Mouse (Mus musculus) ES-Bruce4 (cell line): ENCODE results near the gene Dpagt1. TPM values are rescaled to one million over a fixed set of nuclear protein-coding genes. Genes with fewer than 3 reads are reported as not detected.

Experiments
- H3K27ac ChIP-seq: 2 replicates; pipeline ENCODE4 v1.5.1; 2012; ENCODE audit warnings: low read length, inconsistent platforms; ENCODE audit not compliant: insufficient read depth
- H3K27me3 ChIP-seq: 2 replicates; pipeline ENCODE4 v1.6.1; 2012; ENCODE audit warnings: mild to moderate bottlenecking, low read length, inconsistent platforms; ENCODE audit not compliant: control insufficient read depth, poor library complexity, insufficient read depth, severe bottlenecking
- H3K36me3 ChIP-seq: 2 replicates; pipeline ENCODE4 v1.6.1; 2012; ENCODE audit warnings: inconsistent platforms, mild to moderate bottlenecking, low read length, moderate library complexity; ENCODE audit not compliant: control insufficient read depth, poor library complexity, insufficient read depth, severe bottlenecking
- H3K4me1 ChIP-seq: one replicate; pipeline ENCODE4 v1.8.1; 2011; ENCODE audit warnings: low read length; ENCODE audit not compliant: control insufficient read depth, insufficient read depth
- H3K4me3 ChIP-seq: 2 replicates; pipeline ENCODE4 v1.5.1; 2011; ENCODE audit warnings: low read depth, mild to moderate bottlenecking, low read length
- H3K9ac ChIP-seq: 2 replicates; pipeline ENCODE4 v1.6.1; 2012; ENCODE audit warnings: low read depth, mild to moderate bottlenecking, inconsistent platforms; ENCODE audit not compliant: poor library complexity, severe bottlenecking
- H3K9me3 ChIP-seq: replicated peaks from 2 replicates; pipeline ENCODE4 v1.6.1; 2012; ENCODE audit warnings: mild to moderate bottlenecking, low read length, inconsistent platforms; ENCODE audit not compliant: control insufficient read depth, poor library complexity, insufficient read depth, severe bottlenecking
- CTCF ChIP-seq: IDR thresholded peaks from one replicate; pipeline ENCODE4 v1.8.1; 2011; ENCODE audit warnings: low read depth, low read length
- EP300 ChIP-seq: IDR thresholded peaks from 2 replicates; pipeline ENCODE4 v1.6.1; 2011; ENCODE audit warnings: low read depth, low read length; ENCODE audit not compliant: insufficient read depth
- POLR2A ChIP-seq: IDR thresholded peaks from one replicate; pipeline ENCODE4 v1.8.1; 2011; ENCODE audit warnings: low read length; ENCODE audit not compliant: insufficient read depth
- polyA plus RNA-seq: library from polyadenylated mRNA; stranded (reverse); fragments of >200 nt; gene quantifications from 2 replicates; pipeline ENCODE4 v1.2.4, GENCODE M21; 2011; ENCODE audit warnings: low read depth; ENCODE audit not compliant: missing spikeins, insufficient read depth, insufficient read length

Gene Dpagt1
- polyA plus RNA-seq, 1 experiment = 13.7 TPM

GRCm38 (mm10) chr9:44327064-44327711, 1.4 kb downstream of the Dpagt1 start:
- no peak for TF ChIP-seq POLR2A
- TF ChIP-seq CTCF = no peak
- TF ChIP-seq EP300 = no peak

GRCm38 (mm10) chr9:44327926-44328325, 2.1 kb downstream of the Dpagt1 start:
- Histone ChIP-seq H3K4me3 (peak overlapping the region; percentile 72), H3K27ac (no peak overlapping the region), H3K9ac (peak overlapping the region; percentile 79), H3K9me3 (no peaks in the 10 kb centered on the region), H3K36me3 (peaks cover 6% of the 10 kb centered on the region; the same call in 1 of the 2 replicates), H3K4me1 (peaks cover 3% of the 10 kb centered on the region), H3K27me3 (no peaks in the 10 kb centered on the region)
- TF ChIP-seq POLR2A (no peak), EP300 (no peak), CTCF (no peak)

More at GRCm38 (mm10) chr9:44327064-44327711, 1.4 kb downstream of the Dpagt1 start:
- peaks cover 6% of the 10 kb centered on the region; the same call in 1 of the 2 replicates for H3K36me3 ChIP-seq
- H3K9ac ChIP-seq = peak overlapping the region; percentile 79
- peak overlapping the region; percentile 31 for H3K27ac ChIP-seq
- peak overlapping the region; percentile 72 for H3K4me3 ChIP-seq
- H3K9me3 ChIP-seq = no peaks in the 10 kb centered on the region
- H3K27me3 ChIP-seq = no peaks in the 10 kb centered on the region
- no peaks in the 10 kb centered on the region for H3K4me1 ChIP-seq

- Histone ChIP-seq H3K27ac (no peak overlapping the region), H3K9ac (no peak overlapping the region), H3K27me3 (no peaks in the 10 kb centered on the region), H3K9me3 (no peaks in the 10 kb centered on the region), H3K4me3 (no peak overlapping the region), H3K36me3 (peaks cover 13% of the 10 kb centered on the region), H3K4me1 (peaks cover 5% of the 10 kb centered on the region)
- TF ChIP-seq POLR2A (no peak), EP300 (no peak), CTCF (no peak)
These were observed 4.9 kb downstream of the Dpagt1 start for GRCm38 (mm10) chr9:44330736-44331135.

GRCm38 (mm10) chr9:44332918-44333638, 7.3 kb downstream of the Dpagt1 start:
- peak overlapping the region; percentile 97 for H3K27ac ChIP-seq
- H3K36me3 ChIP-seq = peaks cover 24% of the 10 kb centered on the region
- H3K27me3 ChIP-seq = no peaks in the 10 kb centered on the region
- H3K4me3 ChIP-seq = peak overlapping the region; percentile 48
- TF ChIP-seq CTCF = no peak
- TF ChIP-seq POLR2A = peak; percentile 17
- TF ChIP-seq EP300 = peak; percentile 87
- peaks cover 5% of the 10 kb centered on the region for H3K4me1 ChIP-seq
- H3K9ac ChIP-seq = peak overlapping the region; percentile 95
- no peaks in the 10 kb centered on the region for H3K9me3 ChIP-seq

GRCm38 (mm10) chr9:44334396-44335330, 8.8 kb downstream of the Dpagt1 start, which contains the start of gene H2afx:
H2afx (plus strand) TSS chr9:44334694.
- H3K27ac ChIP-seq = peak within 1 kb of the TSS; percentile 97
- 0 out of 2 replicates have a peak, but pooled peaks have one; percentile 24 for TF ChIP-seq EP300
- peak; percentile 99 for TF ChIP-seq POLR2A
- no peak for TF ChIP-seq CTCF
- H3K36me3 ChIP-seq = peaks cover 24% of the 10 kb centered on the region
- H3K9ac ChIP-seq = peak within 1 kb of the TSS; percentile 98
- no peaks in the 10 kb centered on the region for H3K9me3 ChIP-seq
- H3K4me1 ChIP-seq = peaks cover 5% of the 10 kb centered on the region
- H3K27me3 ChIP-seq = no peaks in the 10 kb centered on the region
- peak within 1 kb of the TSS; percentile 97 for H3K4me3 ChIP-seq
